Comparison of ENCODE assay signal across 13 mouse cellular contexts in genomic region chr7:142575971-142576370, GRCm38 (mm10). TPM values are rescaled to one million over a fixed set of nuclear protein-coding genes. Genes with fewer than 3 reads are reported as not detected.
DNase-seq lines count a peak whose midpoint lies in the region; ATAC-seq lines count a peak whose summit lies in the region.
"Had no signal": no experiment of that assay in that cellular context is flagged by ENCODE, and none has a peak within 500 bp of the region (broad histone marks: within the 10 kb centered on the region; RNA-seq: fewer than 3 reads in every experiment).

No protein-coding gene starts in this region.

- no peaks in the 10 kb centered on the region for H3K27me3 ChIP-seq in heart, embryonic 12.5 days (replicated peaks)
- H3K27me3 ChIP-seq in lung, embryonic 15.5 days = no peaks in the 10 kb centered on the region
- H3K27me3 ChIP-seq in limb, embryonic 15.5 days = no peaks in the 10 kb centered on the region
- H3K27me3 ChIP-seq: midbrain, embryonic 15.5 days; Patski had no signal

- peaks cover 7% of the 10 kb centered on the region; the same call in 1 of the 2 replicates for H3K9me3 ChIP-seq in heart, embryonic 12.5 days (replicated peaks)
- H3K9me3 ChIP-seq in lung, embryonic 15.5 days = peaks cover 7% of the 10 kb centered on the region
- no peaks in the 10 kb centered on the region for H3K9me3 ChIP-seq in limb, embryonic 15.5 days
- H3K9me3 ChIP-seq: midbrain, embryonic 15.5 days had no signal

- H3K9ac ChIP-seq in heart, embryonic 12.5 days = peak overlapping the region; percentile 89
- peak overlapping the region; percentile 57 for H3K9ac ChIP-seq in lung, embryonic 15.5 days
- peak overlapping the region; percentile 67 for H3K9ac ChIP-seq in limb, embryonic 15.5 days
- H3K9ac ChIP-seq: midbrain, embryonic 15.5 days had no signal

- H3K4me3 ChIP-seq in heart, embryonic 12.5 days = peak overlapping the region; percentile 56
- H3K4me3 ChIP-seq in lung, embryonic 15.5 days = peak overlapping the region; percentile 43
- H3K4me3 ChIP-seq in limb, embryonic 15.5 days = peak overlapping the region; percentile 48
- H3K4me3 ChIP-seq: midbrain, embryonic 15.5 days had no signal

- no peak for ATAC-seq in heart, embryonic 12.5 days (ENCODE audit: insufficient number of reproducible peaks, low FRiP score)
- no peak for ATAC-seq in lung, embryonic 15.5 days (ENCODE audit: borderline replicate concordance, extremely low read depth, low FRiP score, low TSS enrichment)
- ATAC-seq in limb, embryonic 15.5 days (ENCODE audit: insufficient number of reproducible peaks, low FRiP score, low TSS enrichment, low read depth) = no peak
- ATAC-seq in monocyte, adult 5-6 weeks (replicated peaks; ENCODE audit: insufficient number of reproducible peaks, low FRiP score, low TSS enrichment, poor library complexity, severe bottlenecking) = no peak
- ATAC-seq: forebrain, embryonic 14.5 days; midbrain, embryonic 15.5 days; Patski had no signal

- no peak for DNase-seq in heart, adult 8-10 months (ENCODE audit: low spot score)
- DNase-seq in lung, postnatal 10 days = no peak
- DNase-seq in yolk sac, embryonic 10.5 days (ENCODE audit: low spot score) = peak; percentile 66
- DNase-seq in cerebellum, postnatal 36 days = no peak
- DNase-seq: layer of hippocampus, adult 9-11 months; lung, postnatal 14 days had no signal

- peak overlapping the region; percentile 67 for H3K4me2 ChIP-seq in heart, embryonic 12.5 days
- H3K4me2 ChIP-seq in lung, embryonic 15.5 days = peak overlapping the region; percentile 57
- H3K4me2 ChIP-seq in limb, embryonic 15.5 days = peak overlapping the region; percentile 40
- H3K4me2 ChIP-seq: midbrain, embryonic 15.5 days had no signal

- WGBS in heart, embryonic 12.5 days = 71% methylated on average over 5 of the region's 5 CpGs
- WGBS in lung, embryonic 15.5 days = 50% methylated on average over 5 of the region's 5 CpGs
- 47% methylated on average over 5 of the region's 5 CpGs for WGBS in limb, embryonic 15.5 days

- peaks cover 65% of the 10 kb centered on the region for H3K4me1 ChIP-seq in heart, embryonic 12.5 days (replicated peaks)
- H3K4me1 ChIP-seq in lung, embryonic 15.5 days = peaks cover 68% of the 10 kb centered on the region
- H3K4me1 ChIP-seq in limb, embryonic 15.5 days = peaks cover 63% of the 10 kb centered on the region

- 0 out of 2 replicates have a peak, but pooled peaks cover 7% of the 10 kb centered on the region for H3K36me3 ChIP-seq in heart, embryonic 12.5 days
- no peaks in the 10 kb centered on the region for H3K36me3 ChIP-seq in lung, embryonic 15.5 days
- H3K36me3 ChIP-seq in limb, embryonic 15.5 days = no peaks in the 10 kb centered on the region
- H3K36me3 ChIP-seq: midbrain, embryonic 15.5 days had no signal

- peak overlapping the region; percentile 98 for H3K27ac ChIP-seq in heart, embryonic 12.5 days (ENCODE audit: poor library complexity, severe bottlenecking)
- H3K27ac ChIP-seq in lung, embryonic 15.5 days = peak overlapping the region; percentile 96
- peak overlapping the region; percentile 90 for H3K27ac ChIP-seq in limb, embryonic 15.5 days
- H3K27ac ChIP-seq: midbrain, embryonic 15.5 days had no signal

RNA-seq across cellular contexts. Expression of gene Mrpl23, which starts 43.5 kb away (rescaled TPM):
- 12.0 and 15.2 TPM in 2 replicates for polyA plus RNA-seq in heart, embryonic 12.5 days (2016; fragmentation: Nextera tagmentation; extraction: Ambion mirVana)
- 10 to 100 TPM in 2 of 4 experiments, 1 to 10 TPM in 1, under 1 TPM in 1; 0.90 to 35.4 (median 16.1) TPM for total RNA-seq in heart, adult 8-10 months (2022)
- polyA plus RNA-seq in lung, embryonic 15.5 days (2015; fragmentation: Nextera tagmentation; extraction: Ambion mirVana) = 22.8 and 28.3 TPM in 2 replicates
- 28.8 and 30.5 TPM in 2 replicates for polyA plus RNA-seq in limb, embryonic 15.5 days (2015; fragmentation: Nextera tagmentation; extraction: Ambion mirVana)
- total RNA-seq in monocyte, adult 5-6 weeks (2017) = 9.7 to 34.1 TPM (median 22.6 TPM) in 3 replicates
